Mouse (Mus musculus) lung, postnatal 0 days (tissue): ENCODE measurements around the gene Trim62.

ENCODE experiments used
- CTCF ChIP-seq: IDR thresholded peaks from 2 replicates; pipeline ENCODE4 v1.5.1; 2016; ENCODE audit warnings: antibody characterized with exemption, mild to moderate bottlenecking
- EP300 ChIP-seq: IDR thresholded peaks from 2 replicates; pipeline ENCODE4 v1.6.1; 2016; ENCODE audit warnings: antibody characterized with exemption, mild to moderate bottlenecking, control low read depth

DNA sequence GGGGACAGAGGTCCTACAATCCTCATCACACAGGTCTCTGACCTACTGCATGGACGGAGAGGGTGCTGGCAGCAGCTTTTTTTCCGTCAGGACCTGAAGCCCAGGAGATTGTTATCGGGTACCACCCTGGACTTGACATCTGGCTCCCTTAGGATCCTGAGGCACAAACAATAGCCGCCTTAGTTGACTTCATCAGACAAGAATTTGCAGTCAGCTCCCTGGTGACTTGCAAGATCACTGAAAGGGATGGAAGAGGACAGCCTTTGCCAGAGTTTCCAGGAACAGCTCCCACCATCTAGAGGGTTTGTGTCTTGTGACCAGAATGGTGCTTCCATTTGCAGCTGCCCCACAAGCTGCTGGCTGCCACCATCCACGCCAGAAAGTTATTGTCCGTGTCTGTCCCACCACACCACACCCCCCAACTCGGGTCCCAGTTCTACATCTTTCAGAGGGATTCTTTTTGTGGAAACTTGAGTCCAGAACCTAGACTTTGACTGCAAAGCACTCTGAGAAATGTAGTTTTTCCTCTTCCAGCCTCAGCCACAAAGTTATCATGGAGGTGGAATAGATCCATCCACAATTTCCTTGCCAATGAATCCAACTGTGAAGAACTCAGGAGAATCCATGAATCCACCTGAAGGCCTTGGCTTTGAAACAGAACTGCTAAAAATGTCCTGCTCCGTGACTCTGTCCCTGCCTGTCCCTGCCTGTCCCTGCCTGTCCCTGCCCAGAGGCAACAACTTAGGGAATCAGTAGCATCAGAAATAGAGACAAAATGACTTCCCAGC is 27.1 kb downstream of the Trim62 start:
- TF ChIP-seq CTCF = no peak
- TF ChIP-seq EP300 = no peak
